Mouse (Mus musculus) lung, embryonic 14.5 days (tissue): ENCODE measurements around the gene Pcnx2. TPM values are rescaled to one million over a fixed set of nuclear protein-coding genes. Genes with fewer than 3 reads are reported as not detected.
A peak's percentile ranks its signal among the peaks of the same experiment; 100 is the strongest.

ENCODE experiments used
- ATAC-seq: fragments of 200-750 bp; cut with Nextera tagmentation; 2 replicates; pipeline ENCODE4 v1.8.0; 2017; ENCODE audit warnings: mild to moderate bottlenecking, moderate TSS enrichment, moderate library complexity; ENCODE audit not compliant: insufficient read depth
- DNase-seq: peaks from one replicate; pipeline ENCODE4 v3.0.0-alpha.2; 2015
- H3K27ac ChIP-seq: fragments of 300-500 bp; sonication (generic); 2 replicates; pipeline ENCODE4 v1.5.1; 2014; ENCODE audit warnings: low read depth, mild to moderate bottlenecking, moderate library complexity
- H3K27me3 ChIP-seq: fragments of 300-500 bp; sonication (generic); 2 replicates; pipeline ENCODE4 v1.6.1; 2014; ENCODE audit warnings: low read length, control low read depth; ENCODE audit not compliant: insufficient read depth
- H3K36me3 ChIP-seq: fragments of 300-500 bp; sonication (generic); 2 replicates; pipeline ENCODE4 v1.6.1; 2014; ENCODE audit warnings: control low read depth; ENCODE audit not compliant: insufficient read depth
- H3K4me1 ChIP-seq: fragments of 300-500 bp; sonication (generic); 2 replicates; pipeline ENCODE4 v1.6.1; 2014; ENCODE audit warnings: antibody characterized with exemption, control low read depth; ENCODE audit not compliant: insufficient read depth
- H3K4me2 ChIP-seq: fragments of 300-500 bp; sonication (generic); 2 replicates; pipeline ENCODE4 v1.6.1; 2014; ENCODE audit warnings: mild to moderate bottlenecking
- H3K4me3 ChIP-seq: fragments of 300-500 bp; sonication (generic); 2 replicates; pipeline ENCODE4 v1.5.1; 2014; ENCODE audit warnings: low read depth, low read length
- H3K9ac ChIP-seq: fragments of 300-500 bp; sonication (generic); 2 replicates; pipeline ENCODE4 v1.6.1; 2014
- H3K9me3 ChIP-seq: fragments of 300-500 bp; sonication (generic); 2 replicates; pipeline ENCODE4 v1.6.1; 2016; ENCODE audit warnings: low read depth, low read length, control low read depth
- CTCF ChIP-seq: IDR thresholded peaks from 2 replicates; pipeline ENCODE4 v1.5.1; 2016; ENCODE audit warnings: antibody characterized with exemption, low read depth
- WGBS: fragments of 180-500 bp; shearing (Covaris S2); extraction: QIAGEN DNeasy Blood & Tissue Kit; methylation state at CpG from one replicate; pipeline ENCODE4 v1.1.7; 2014; 5-methylcytosine and 5-hydroxymethylcytosine counted together
- polyA plus RNA-seq: library from polyadenylated mRNA; unstranded; fragments of >200 nt; fragmentation: Nextera tagmentation; extraction: Ambion mirVana; gene quantifications from 2 replicates; pipeline ENCODE4 v1.2.1, GENCODE M21; 2014

The Pcnx2 gene
- polyA plus RNA-seq, 1 experiment from 2014 or later = not detected

DNA sequence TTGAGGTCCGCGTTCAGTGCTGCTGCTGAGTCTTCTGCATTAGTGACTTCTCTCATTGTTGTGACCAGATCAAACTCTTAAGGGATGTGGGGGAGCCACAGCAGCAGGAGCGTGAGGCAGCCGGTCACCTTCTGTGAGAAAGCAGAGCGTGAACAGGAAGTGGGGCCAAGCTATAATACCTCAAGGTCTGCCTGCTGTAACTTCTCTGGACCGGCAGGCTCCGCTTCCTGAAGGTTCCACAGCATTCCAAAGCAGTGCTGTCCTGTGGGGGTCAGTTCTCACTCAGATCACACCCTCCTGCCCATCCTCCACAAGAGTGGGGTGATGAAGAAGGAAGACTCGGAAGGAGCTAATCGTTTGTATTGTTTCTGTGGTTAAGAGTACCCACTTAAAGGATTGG is 22.6 kb upstream of the Pcnx2 start:
- H3K9me3 ChIP-seq = no peaks in the 10 kb centered on the region
- 40% methylated on average over 9 of the region's 9 CpGs for WGBS
- H3K4me2 ChIP-seq = no peak overlapping the region
- no peaks in the 10 kb centered on the region for H3K36me3 ChIP-seq
- no peak overlapping the region for H3K4me3 ChIP-seq
- peak overlapping the region; percentile 83 for H3K27ac ChIP-seq
- no peak for DNase-seq
- no peak for ATAC-seq
- no peak overlapping the region for H3K9ac ChIP-seq
- no peak for TF ChIP-seq CTCF
- no peaks in the 10 kb centered on the region for H3K4me1 ChIP-seq
- no peaks in the 10 kb centered on the region for H3K27me3 ChIP-seq

- no peak overlapping the region for H3K4me2 ChIP-seq
- H3K4me3 ChIP-seq = no peak overlapping the region
- no peak overlapping the region for H3K9ac ChIP-seq
- 0 out of 2 replicates have a peak, but pooled peaks have one; percentile 13 for ATAC-seq
- no peaks in the 10 kb centered on the region for H3K36me3 ChIP-seq
- WGBS = 68% methylated on average over 10 of the region's 10 CpGs
- no peaks in the 10 kb centered on the region for H3K9me3 ChIP-seq
- no peaks in the 10 kb centered on the region for H3K27me3 ChIP-seq
- no peak for TF ChIP-seq CTCF
- DNase-seq = peak; percentile 57
- no peaks in the 10 kb centered on the region for H3K4me1 ChIP-seq
- H3K27ac ChIP-seq = peak overlapping the region; percentile 83
These were observed 22.2 kb upstream of the Pcnx2 start for GRCm38 (mm10) chr8:125920281-125920680.

DNA sequence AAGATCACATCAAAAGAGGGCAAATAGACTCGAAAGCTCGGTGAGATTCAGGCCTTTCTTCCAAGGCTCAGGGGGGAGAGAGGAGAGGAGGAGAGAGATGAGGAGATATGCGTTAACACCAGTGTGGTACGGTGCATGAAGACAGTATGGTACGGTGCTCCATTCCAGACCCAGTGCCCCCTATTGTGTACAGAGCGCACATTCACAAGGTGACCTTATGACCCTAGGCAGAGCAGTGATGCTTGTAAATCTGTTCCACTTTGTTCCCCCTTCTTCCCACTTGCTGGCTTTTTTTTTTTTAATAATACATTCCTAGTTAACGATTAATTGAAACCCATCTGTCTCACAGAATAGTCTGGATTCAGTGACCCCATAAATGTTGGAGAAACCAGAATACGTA is 21.4 kb upstream of the Pcnx2 start:
- DNase-seq (no peak), ATAC-seq (no peak)
- no peak overlapping the region for H3K4me3 ChIP-seq
- no peak overlapping the region for H3K4me2 ChIP-seq
- WGBS = 53% methylated on average over 8 of the region's 8 CpGs
- no peaks in the 10 kb centered on the region for H3K27me3 ChIP-seq
- TF ChIP-seq CTCF = no peak
- H3K4me1 ChIP-seq = no peaks in the 10 kb centered on the region
- no peaks in the 10 kb centered on the region for H3K36me3 ChIP-seq
- H3K9me3 ChIP-seq = no peaks in the 10 kb centered on the region
- H3K27ac ChIP-seq = peak overlapping the region; percentile 83
- H3K9ac ChIP-seq = no peak overlapping the region

DNA sequence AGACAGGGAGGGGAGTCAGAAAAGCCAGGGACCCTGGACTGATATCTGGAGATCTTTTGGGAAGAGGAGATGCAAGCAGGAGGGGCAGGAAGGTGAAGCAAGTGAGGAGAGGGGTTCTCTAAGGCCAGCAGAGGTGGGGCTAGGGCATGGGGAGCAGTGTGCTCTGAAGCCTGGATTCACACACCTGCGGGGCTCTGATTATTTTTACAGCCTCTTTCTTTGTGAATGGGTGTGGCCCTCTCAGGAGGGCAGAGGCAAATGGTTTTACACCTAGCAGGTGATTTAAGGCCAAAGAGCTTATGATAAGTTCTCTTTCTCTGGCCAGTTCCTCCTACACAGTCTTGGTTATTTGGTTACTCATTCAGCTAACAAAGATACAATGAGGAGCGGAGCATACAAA is 20.6 kb upstream of the Pcnx2 start:
- no peak overlapping the region for H3K4me2 ChIP-seq

GRCm38 (mm10) chr8:125917013-125917412 is 18.9 kb upstream of the Pcnx2 start:
- no peaks in the 10 kb centered on the region for H3K9me3 ChIP-seq
- H3K27ac ChIP-seq = no peak overlapping the region
- H3K9ac ChIP-seq = no peak overlapping the region
- no peaks in the 10 kb centered on the region for H3K36me3 ChIP-seq
- H3K4me1 ChIP-seq = no peaks in the 10 kb centered on the region
- H3K4me3 ChIP-seq = no peak overlapping the region
- DNase-seq (peak; percentile 32), ATAC-seq (no peak)
- H3K27me3 ChIP-seq = peaks cover 11% of the 10 kb centered on the region; the same call in 1 of the 2 replicates
- no peak for TF ChIP-seq CTCF
- 34% methylated on average over 10 of the region's 10 CpGs for WGBS
- H3K4me2 ChIP-seq = no peak overlapping the region

More for the DNA sequence above, 20.6 kb upstream of the Pcnx2 start:
- 66% methylated on average over 2 of the region's 2 CpGs for WGBS
- Histone ChIP-seq H3K36me3 (no peaks in the 10 kb centered on the region), H3K9me3 (no peaks in the 10 kb centered on the region), H3K27ac (peak overlapping the region; percentile 83), H3K27me3 (no peaks in the 10 kb centered on the region), H3K9ac (no peak overlapping the region), H3K4me1 (no peaks in the 10 kb centered on the region), H3K4me3 (no peak overlapping the region)
- no peak for TF ChIP-seq CTCF
- DNase-seq (no peak), ATAC-seq (no peak)

DNA sequence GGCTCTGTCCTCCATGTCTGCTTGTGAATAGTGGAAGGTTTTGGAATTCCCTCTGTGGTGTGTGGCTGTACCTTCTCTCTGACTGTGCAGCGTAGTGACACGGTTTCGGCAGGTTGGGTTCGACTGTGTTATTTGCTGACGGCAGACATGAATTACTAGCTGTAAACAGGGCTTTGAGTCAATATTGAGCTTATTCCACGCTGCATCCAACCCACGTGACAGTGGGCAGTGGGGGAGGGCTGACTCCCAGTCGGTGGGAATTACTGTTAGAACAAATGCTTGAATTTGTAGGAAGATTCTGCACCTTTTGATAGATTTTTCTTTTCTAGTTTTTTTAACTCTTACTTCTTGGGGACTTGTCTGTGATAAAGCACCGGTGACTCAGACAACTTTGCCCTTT is 16.3 kb upstream of the Pcnx2 start:
- ATAC-seq = no peak
- Histone ChIP-seq H3K4me1 (no peaks in the 10 kb centered on the region), H3K27ac (no peak overlapping the region), H3K27me3 (peaks cover 37% of the 10 kb centered on the region), H3K9ac (no peak overlapping the region), H3K36me3 (no peaks in the 10 kb centered on the region), H3K4me3 (no peak overlapping the region), H3K4me2 (peak overlapping the region; percentile 76; the same call in 1 of the 2 replicates), H3K9me3 (no peaks in the 10 kb centered on the region)
- 57% methylated on average over 9 of the region's 9 CpGs for WGBS
- no peak for DNase-seq
- TF ChIP-seq CTCF = no peak

- no peak overlapping the region for H3K4me3 ChIP-seq
- TF ChIP-seq CTCF = no peak
- no peaks in the 10 kb centered on the region for H3K36me3 ChIP-seq
- ATAC-seq (no peak), DNase-seq (no peak)
- H3K4me1 ChIP-seq = no peaks in the 10 kb centered on the region
- peaks cover 46% of the 10 kb centered on the region for H3K27me3 ChIP-seq
- no peak overlapping the region for H3K9ac ChIP-seq
- 68% methylated on average over 4 of the region's 4 CpGs for WGBS
- no peaks in the 10 kb centered on the region for H3K9me3 ChIP-seq
- peak overlapping the region; percentile 73 for H3K27ac ChIP-seq
- peak overlapping the region; percentile 76 for H3K4me2 ChIP-seq
These were observed 15.1 kb upstream of the Pcnx2 start for GRCm38 (mm10) chr8:125913206-125913605.

DNA sequence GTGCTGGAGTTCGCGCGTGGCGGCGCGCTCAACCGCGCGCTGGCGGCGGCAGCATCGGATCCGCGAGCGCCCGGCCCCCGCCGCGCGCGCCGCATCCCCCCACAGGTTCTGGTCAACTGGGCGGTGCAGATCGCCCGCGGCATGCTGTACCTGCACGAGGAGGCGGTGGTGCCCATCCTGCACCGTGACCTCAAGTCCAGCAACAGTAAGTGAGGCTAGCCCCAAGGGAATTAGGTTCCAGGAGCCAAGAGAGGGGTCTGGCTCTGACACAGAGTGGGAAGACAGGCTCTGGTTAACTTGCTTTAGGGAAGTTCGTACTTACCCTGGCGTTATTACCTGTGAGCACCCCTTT is 13.1 kb upstream of the Pcnx2 start:
- WGBS = 2% methylated on average over 31 of the region's 31 CpGs
- DNase-seq (no peak), ATAC-seq (0 out of 2 replicates have a peak, but pooled peaks have one; percentile 1)
- Histone ChIP-seq H3K4me1 (no peaks in the 10 kb centered on the region), H3K36me3 (no peaks in the 10 kb centered on the region), H3K27ac (peak overlapping the region; percentile 73), H3K4me3 (peak overlapping the region; percentile 60), H3K9me3 (peaks cover 3% of the 10 kb centered on the region; the same call in 1 of the 2 replicates), H3K27me3 (peaks cover 46% of the 10 kb centered on the region), H3K9ac (peak overlapping the region; percentile 48), H3K4me2 (peak overlapping the region; percentile 76)
- TF ChIP-seq CTCF = no peak
